Mouse (Mus musculus): ENCODE measurements around the gene Vash1. TPM values are rescaled to one million over a fixed set of nuclear protein-coding genes. Genes with fewer than 3 reads are reported as not detected.

Gene Vash1
- polyA plus RNA-seq, 1 experiment from 2014 or later = 3.4 TPM

DNA sequence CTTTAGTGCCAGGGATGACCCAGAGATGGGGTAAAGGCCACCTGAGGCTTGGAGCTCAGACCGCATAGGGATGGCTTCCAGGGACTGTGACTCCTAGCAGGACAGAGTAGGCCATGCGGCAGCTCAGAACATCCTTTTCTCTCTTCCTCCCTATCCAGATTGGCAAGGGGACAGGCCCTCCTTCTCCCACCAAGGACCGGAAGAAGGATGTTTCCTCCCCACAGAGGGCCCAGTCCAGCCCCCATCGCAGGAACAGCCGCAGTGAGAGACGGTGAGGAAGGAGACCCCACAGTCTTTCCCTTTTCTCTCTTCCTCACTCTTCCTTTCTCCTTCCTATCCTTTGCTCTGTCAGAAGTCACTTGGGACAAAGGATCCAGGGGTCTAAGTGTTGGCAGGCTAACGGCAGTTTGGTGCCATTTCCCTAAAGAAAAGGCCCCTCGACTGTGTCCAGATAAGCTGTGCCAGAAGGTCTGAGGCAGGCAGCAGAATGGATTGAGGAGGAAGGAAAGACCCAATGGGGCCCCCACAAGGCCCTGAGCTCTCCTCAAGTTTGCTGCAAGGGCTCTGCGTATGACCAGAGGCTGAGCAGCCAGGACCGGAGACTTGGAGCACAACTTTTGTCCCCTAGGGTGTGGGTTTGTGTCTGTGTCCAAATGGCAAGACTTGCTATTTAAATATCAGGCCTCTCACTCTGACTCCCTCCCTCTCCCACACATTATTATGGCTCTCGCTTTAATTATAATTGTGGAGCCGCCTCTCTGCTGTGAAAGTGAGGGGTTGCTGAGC is 12.4 kb downstream of the Vash1 start:
- ATAC-seq (ENCODE audit: low FRiP score, low TSS enrichment) (no peak), DNase-seq (ENCODE audit: low spot score) (no peak)
- H3K9me3 ChIP-seq (ENCODE audit: control insufficient read depth, low read length) = no peaks in the 10 kb centered on the region

DNA sequence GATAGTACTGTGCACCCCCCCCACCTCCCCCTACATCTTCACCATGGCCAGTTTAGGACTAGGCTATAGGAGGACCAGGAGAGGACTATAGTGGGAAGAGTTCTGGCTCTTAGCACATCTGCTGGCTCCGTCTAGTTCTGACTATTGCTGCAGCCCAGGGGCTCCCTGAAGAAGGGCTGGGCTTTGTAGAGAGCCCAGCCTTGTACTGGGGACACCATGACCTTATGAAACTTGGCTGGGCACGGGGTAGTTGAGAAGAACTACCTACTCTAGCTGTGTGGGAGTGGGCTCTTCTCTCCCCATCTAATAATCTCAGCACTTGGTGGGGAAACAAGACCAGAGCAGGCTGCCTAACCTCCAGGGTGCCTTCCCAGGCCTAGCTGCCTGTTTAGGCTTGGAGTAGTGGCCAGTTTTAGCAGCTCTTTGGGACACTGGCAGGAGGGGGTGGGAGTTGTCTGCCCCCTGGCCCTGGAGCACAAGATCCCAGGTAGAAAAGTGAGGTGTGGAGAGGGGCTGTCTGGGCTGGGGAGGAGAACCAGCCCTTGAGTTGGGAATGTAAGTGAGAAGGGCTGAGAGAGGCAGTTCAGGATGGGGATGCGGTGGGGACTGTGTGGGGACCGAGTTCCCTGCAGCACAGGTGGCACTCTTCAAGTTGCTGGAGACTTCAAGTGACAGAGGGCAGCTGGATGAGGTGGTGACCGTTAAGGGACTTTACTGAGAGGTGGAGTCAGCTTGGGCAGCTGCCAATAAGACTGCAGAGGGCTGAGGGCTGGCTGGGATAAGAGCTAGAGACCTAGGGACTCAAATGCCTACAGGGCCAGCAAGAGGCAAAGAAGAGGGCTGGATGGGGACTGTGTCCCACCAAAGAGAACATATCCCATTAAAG is 14.2 kb downstream of the Vash1 start:
- H3K27ac ChIP-seq (replicated peaks) = no peak overlapping the region
- no peak overlapping the region for H3K4me3 ChIP-seq (ENCODE audit: low read depth, low read length)
- H3K9ac ChIP-seq (ENCODE audit: low read length) = no peak overlapping the region
- no peak for ATAC-seq (ENCODE audit: low FRiP score, low TSS enrichment)
- H3K27me3 ChIP-seq (ENCODE audit: control insufficient read depth, insufficient read depth, low read length) = no peaks in the 10 kb centered on the region
- H3K4me1 ChIP-seq (replicated peaks; ENCODE audit: control insufficient read depth, insufficient read depth) = no peaks in the 10 kb centered on the region
- no peak overlapping the region for H3K4me2 ChIP-seq (replicated peaks; ENCODE audit: low read depth)
- DNase-seq (ENCODE audit: low spot score) = no peak
- no peaks in the 10 kb centered on the region for H3K9me3 ChIP-seq (ENCODE audit: control insufficient read depth, low read length)
- WGBS = 47% methylated on average over 5 of the region's 5 CpGs
- TF ChIP-seq EP300 (optimal IDR thresholded peaks at IDR 0.05) = no peak
- H3K36me3 ChIP-seq (ENCODE audit: control insufficient read depth, insufficient read depth, low read length) = no peaks in the 10 kb centered on the region

More for the DNA sequence above, 12.4 kb downstream of the Vash1 start:
- no peak overlapping the region for H3K4me2 ChIP-seq (replicated peaks; ENCODE audit: low read depth)
- TF ChIP-seq EP300 (optimal IDR thresholded peaks at IDR 0.05) (no peak), CTCF (IDR thresholded peaks at IDR 0.05; ENCODE audit: low read depth) (no peak)
- 77% methylated on average over 12 of the region's 12 CpGs for WGBS
- no peak overlapping the region for H3K4me3 ChIP-seq (ENCODE audit: low read depth, low read length)
- no peaks in the 10 kb centered on the region for H3K4me1 ChIP-seq (replicated peaks; ENCODE audit: control insufficient read depth, insufficient read depth)
- H3K9ac ChIP-seq (ENCODE audit: low read length) = no peak overlapping the region
- no peaks in the 10 kb centered on the region for H3K36me3 ChIP-seq (ENCODE audit: control insufficient read depth, insufficient read depth, low read length)
- H3K27me3 ChIP-seq (ENCODE audit: control insufficient read depth, insufficient read depth, low read length) = no peaks in the 10 kb centered on the region
- H3K27ac ChIP-seq (replicated peaks) = no peak overlapping the region; the same call in 1 of the 2 replicates

DNA sequence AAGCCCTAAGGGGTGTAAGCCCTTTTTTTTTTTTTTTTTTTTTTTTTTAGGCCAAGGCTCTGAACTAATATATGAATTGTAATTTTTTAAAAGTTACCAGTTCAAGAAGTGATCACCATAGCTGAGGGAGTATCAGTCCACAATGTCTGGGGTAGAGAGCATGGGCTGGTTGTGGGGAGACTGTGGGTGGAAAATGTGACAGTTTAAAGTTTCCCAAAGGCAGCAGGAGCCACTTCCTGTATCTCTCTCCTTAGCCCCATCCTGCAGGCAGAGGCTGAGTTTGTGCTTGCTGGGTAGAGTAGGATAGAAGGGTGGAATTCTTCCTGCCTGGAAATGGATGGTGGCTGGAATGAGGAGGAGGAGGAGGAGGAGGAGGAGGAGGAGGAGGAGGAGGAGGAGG is 14.9 kb downstream of the Vash1 start:
- no peak overlapping the region for H3K9ac ChIP-seq (ENCODE audit: low read length)
- no peak for DNase-seq (ENCODE audit: low spot score)
- H3K36me3 ChIP-seq (ENCODE audit: control insufficient read depth, insufficient read depth, low read length) = no peaks in the 10 kb centered on the region
- no peak overlapping the region for H3K4me2 ChIP-seq (replicated peaks; ENCODE audit: low read depth)
- H3K9me3 ChIP-seq (ENCODE audit: control insufficient read depth, low read length) = no peaks in the 10 kb centered on the region
- no peak overlapping the region for H3K4me3 ChIP-seq (ENCODE audit: low read depth, low read length)
- no peaks in the 10 kb centered on the region for H3K27me3 ChIP-seq (ENCODE audit: control insufficient read depth, insufficient read depth, low read length)
- ATAC-seq (ENCODE audit: low FRiP score, low TSS enrichment) = no peak
- no peak overlapping the region for H3K27ac ChIP-seq (replicated peaks)
- H3K4me1 ChIP-seq (replicated peaks; ENCODE audit: control insufficient read depth, insufficient read depth) = no peaks in the 10 kb centered on the region
- TF ChIP-seq CTCF (IDR thresholded peaks at IDR 0.05; ENCODE audit: low read depth) = no peak
- TF ChIP-seq EP300 (optimal IDR thresholded peaks at IDR 0.05) = no peak

- 90% methylated on average over 1 of the region's 1 CpGs for WGBS
- Histone ChIP-seq H3K9ac (ENCODE audit: low read length) (no peak overlapping the region), H3K27me3 (ENCODE audit: control insufficient read depth, insufficient read depth, low read length) (no peaks in the 10 kb centered on the region), H3K4me3 (ENCODE audit: low read depth, low read length) (no peak overlapping the region), H3K36me3 (ENCODE audit: control insufficient read depth, insufficient read depth, low read length) (no peaks in the 10 kb centered on the region), H3K4me2 (replicated peaks; ENCODE audit: low read depth) (no peak overlapping the region), H3K27ac (replicated peaks) (no peak overlapping the region), H3K4me1 (replicated peaks; ENCODE audit: control insufficient read depth, insufficient read depth) (no peaks in the 10 kb centered on the region), H3K9me3 (ENCODE audit: control insufficient read depth, low read length) (no peaks in the 10 kb centered on the region)
- ATAC-seq (ENCODE audit: low FRiP score, low TSS enrichment) (peak; percentile 41; the same call in 1 of the 2 replicates), DNase-seq (ENCODE audit: low spot score) (no peak)
- TF ChIP-seq EP300 (optimal IDR thresholded peaks at IDR 0.05) (no peak), CTCF (IDR thresholded peaks at IDR 0.05; ENCODE audit: low read depth) (no peak)
These were observed 15.9 kb downstream of the Vash1 start for GRCm38 (mm10) chr12:86694441-86694840.

DNA sequence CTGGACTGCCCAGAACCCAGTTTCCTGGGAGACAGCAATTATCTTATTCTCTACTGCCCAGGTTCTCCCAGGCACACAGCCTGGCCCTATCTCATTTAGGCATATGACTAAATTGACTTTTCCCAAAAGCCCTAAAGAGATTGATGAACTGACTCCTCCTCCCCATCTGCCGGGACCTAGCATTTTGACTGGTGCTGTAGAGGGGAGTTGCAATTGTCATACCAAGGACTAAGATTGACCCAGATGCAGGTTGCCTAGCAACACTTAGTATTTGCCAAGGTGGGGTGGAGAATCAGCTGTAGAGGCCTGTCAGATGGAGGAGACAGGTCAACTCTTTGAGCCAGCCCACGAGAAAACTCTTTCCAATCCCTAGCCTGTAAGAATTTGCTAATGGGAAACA is 19.5 kb downstream of the Vash1 start:
- Histone ChIP-seq H3K9ac (ENCODE audit: low read length) (no peak overlapping the region), H3K27me3 (ENCODE audit: control insufficient read depth, insufficient read depth, low read length) (no peaks in the 10 kb centered on the region), H3K36me3 (ENCODE audit: control insufficient read depth, insufficient read depth, low read length) (no peaks in the 10 kb centered on the region), H3K27ac (replicated peaks) (no peak overlapping the region), H3K4me2 (replicated peaks; ENCODE audit: low read depth) (no peak overlapping the region), H3K9me3 (ENCODE audit: control insufficient read depth, low read length) (no peaks in the 10 kb centered on the region), H3K4me1 (replicated peaks; ENCODE audit: control insufficient read depth, insufficient read depth) (no peaks in the 10 kb centered on the region), H3K4me3 (ENCODE audit: low read depth, low read length) (no peak overlapping the region)
- ATAC-seq (ENCODE audit: low FRiP score, low TSS enrichment) (no peak), DNase-seq (ENCODE audit: low spot score) (no peak)
- 58% methylated on average over 2 of the region's 2 CpGs for WGBS
- no peak for TF ChIP-seq EP300 (optimal IDR thresholded peaks at IDR 0.05)
- TF ChIP-seq CTCF (IDR thresholded peaks at IDR 0.05; ENCODE audit: low read depth) = no peak

DNA sequence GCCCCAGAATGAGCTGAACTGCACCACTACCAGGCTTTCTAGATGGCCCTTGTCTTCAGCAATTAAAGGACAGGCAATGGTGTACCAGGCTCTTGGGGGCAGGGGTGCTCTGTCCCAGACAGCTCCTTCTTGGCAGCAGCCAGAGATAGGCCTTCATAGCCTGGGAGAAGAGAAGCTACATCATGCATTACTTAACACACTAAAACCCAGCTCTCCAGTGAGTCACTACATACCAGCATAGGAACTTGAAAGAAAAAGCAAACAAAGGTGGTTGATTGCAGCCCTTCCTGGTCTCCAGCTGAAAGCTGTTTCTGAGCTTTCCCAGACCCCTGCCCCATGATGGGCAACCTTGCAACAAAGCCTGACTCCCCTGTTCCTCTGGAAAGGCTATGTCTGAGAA is 20.0 kb downstream of the Vash1 start:
- H3K4me2 ChIP-seq (replicated peaks; ENCODE audit: low read depth) = no peak overlapping the region
- ATAC-seq (ENCODE audit: low FRiP score, low TSS enrichment) (no peak), DNase-seq (ENCODE audit: low spot score) (no peak)
- no peak overlapping the region for H3K4me3 ChIP-seq (ENCODE audit: low read depth, low read length)
- H3K9me3 ChIP-seq (ENCODE audit: control insufficient read depth, low read length) = no peaks in the 10 kb centered on the region
- H3K4me1 ChIP-seq (replicated peaks; ENCODE audit: control insufficient read depth, insufficient read depth) = no peaks in the 10 kb centered on the region
- no peaks in the 10 kb centered on the region for H3K36me3 ChIP-seq (ENCODE audit: control insufficient read depth, insufficient read depth, low read length)
- TF ChIP-seq EP300 (optimal IDR thresholded peaks at IDR 0.05) (no peak), CTCF (IDR thresholded peaks at IDR 0.05; ENCODE audit: low read depth) (no peak)
- H3K27ac ChIP-seq (replicated peaks) = no peak overlapping the region
- H3K9ac ChIP-seq (ENCODE audit: low read length) = no peak overlapping the region
- no peaks in the 10 kb centered on the region for H3K27me3 ChIP-seq (ENCODE audit: control insufficient read depth, insufficient read depth, low read length)
